Mouse (Mus musculus) heart, adult 2 months (tissue): ENCODE measurements at regions not wholly inside any gene's neighbourhood (a gene's known extent, or its start where the extent isn't known, plus 50 kb on each side); places are given as distances from the start of the nearest gene placed in this dataset.
A peak's percentile ranks its signal among the peaks of the same experiment; 100 is the strongest.

ENCODE experiments used
- DNase-seq, 2 experiments: peaks; one replicate each; pipeline ENCODE4 v3.0.0; 2021
- H3K27ac ChIP-seq: fragments of 200-600 bp; 2 replicates; pipeline ENCODE4 v1.8.1; 2022
- H3K27me3 ChIP-seq: fragments of 200-500 bp; 2 replicates; pipeline ENCODE4 v1.6.1; 2012; ENCODE audit warnings: mild to moderate bottlenecking, low read length, inconsistent platforms, mixed read lengths; ENCODE audit not compliant: control insufficient read depth, insufficient read depth
- H3K36me3 ChIP-seq: fragments of 200-500 bp; 2 replicates; pipeline ENCODE4 v1.6.1; 2012; ENCODE audit warnings: low read length, inconsistent platforms; ENCODE audit not compliant: control insufficient read depth, insufficient read depth
- H3K4me1 ChIP-seq: fragments of 200-500 bp; 2 replicates; pipeline ENCODE4 v1.6.1; 2011; ENCODE audit warnings: low read length; ENCODE audit not compliant: control insufficient read depth, insufficient read depth
- H3K4me3 ChIP-seq: fragments of 200-600 bp; 2 replicates; pipeline ENCODE4 v1.8.1; 2022
- H3K79me2 ChIP-seq: fragments of 200-500 bp; replicated peaks from 2 replicates; pipeline ENCODE4 v1.6.1; 2012; ENCODE audit warnings: mild to moderate bottlenecking, inconsistent platforms, low read length, moderate library complexity, mixed read lengths; ENCODE audit not compliant: control insufficient read depth, insufficient read depth
- H3K9ac ChIP-seq: fragments of 200-500 bp; 2 replicates; pipeline ENCODE4 v1.6.1; 2012; ENCODE audit warnings: low read depth, mild to moderate bottlenecking, control low read depth, inconsistent platforms, low read length, mixed read lengths
- CTCF ChIP-seq: fragments of 200-600 bp; IDR thresholded peaks from 2 replicates; pipeline ENCODE4 v1.8.1; 2022; ENCODE audit warnings: antibody characterized with exemption, mild to moderate bottlenecking, moderate library complexity
- EP300 ChIP-seq: fragments of 200-500 bp; IDR thresholded peaks from 2 replicates; pipeline ENCODE4 v1.6.1; 2011; ENCODE audit warnings: low read depth, low read length, control low read depth; ENCODE audit not compliant: insufficient read depth
- POLR2A ChIP-seq: fragments of 200-500 bp; IDR thresholded peaks from 2 replicates; pipeline ENCODE4 v1.6.1; 2011; ENCODE audit warnings: mild to moderate bottlenecking, low read depth, low read length, control low read depth; ENCODE audit not compliant: insufficient read depth
- WGBS: fragments of 180-500 bp; shearing (Covaris S2); methylation state at CpG from one replicate; pipeline ENCODE4 v1.1.7; 2018; 5-methylcytosine and 5-hydroxymethylcytosine counted together
- intact Hi-C: fragments of 180-260 bp; cut with DNase I; formaldehyde crosslinking; loops from one replicate; pipeline ENCODE4 v1.15.1; 2025

- DNase-seq: no peak
These were observed 360.8 kb upstream of the Ubash3b start for GRCm38 (mm10) chr9:41522302-41522701.

GRCm38 (mm10) chr9:41517787-41518186 lies 356.3 kb upstream of the Ubash3b start:
- peaks cover 4% of the 10 kb centered on the region for H3K4me1 ChIP-seq
- TF ChIP-seq POLR2A (no peak), CTCF (no peak), EP300 (no peak)
- intact Hi-C loops: no loop called here
- H3K27me3 ChIP-seq: no peaks in the 10 kb centered on the region
- H3K79me2 ChIP-seq: no peaks in the 10 kb centered on the region
- H3K27ac ChIP-seq: no peak overlapping the region
- H3K9ac ChIP-seq: no peak overlapping the region
- WGBS: 89% methylated on average over 2 of the region's 2 CpGs
- peaks cover 2% of the 10 kb centered on the region; the same call in 1 of the 2 replicates for H3K36me3 ChIP-seq
- DNase-seq: no peak
- no peak overlapping the region for H3K4me3 ChIP-seq

More at GRCm38 (mm10) chr9:41522302-41522701, 360.8 kb upstream of the Ubash3b start:
- WGBS: 77% methylated on average over 1 of the region's 1 CpGs
- Histone ChIP-seq H3K36me3 (peaks cover 2% of the 10 kb centered on the region), H3K27ac (no peak overlapping the region), H3K27me3 (no peaks in the 10 kb centered on the region), H3K79me2 (no peaks in the 10 kb centered on the region), H3K4me1 (peaks cover 4% of the 10 kb centered on the region), H3K9ac (no peak overlapping the region), H3K4me3 (no peak overlapping the region)
- TF ChIP-seq EP300: no peak
- no peak for TF ChIP-seq POLR2A
- TF ChIP-seq CTCF: no peak
- intact Hi-C loops: no loop called here

GRCm38 (mm10) chr9:41517053-41517696 lies 355.7 kb upstream of the Ubash3b start:
- peaks cover 4% of the 10 kb centered on the region for H3K4me1 ChIP-seq
- intact Hi-C loops: no loop called here
- WGBS: 71% methylated on average over 2 of the region's 2 CpGs
- no peaks in the 10 kb centered on the region for H3K79me2 ChIP-seq
- peaks cover 2% of the 10 kb centered on the region; the same call in 1 of the 2 replicates for H3K36me3 ChIP-seq
- no peak overlapping the region for H3K4me3 ChIP-seq
- H3K27me3 ChIP-seq: no peaks in the 10 kb centered on the region
- no peak overlapping the region for H3K27ac ChIP-seq
- TF ChIP-seq POLR2A (no peak), EP300 (no peak), CTCF (no peak)
- DNase-seq: no peak
- H3K9ac ChIP-seq: no peak overlapping the region

- DNase-seq: peak; percentile 41 to 57
- peaks cover 4% of the 10 kb centered on the region for H3K4me1 ChIP-seq
- H3K9ac ChIP-seq: no peak overlapping the region
- TF ChIP-seq CTCF: no peak
- 0 out of 2 replicates have a peak, but pooled peaks have one; percentile 16 for TF ChIP-seq EP300
- no peak for TF ChIP-seq POLR2A
- intact Hi-C loops: no loop called here
- no peak overlapping the region for H3K27ac ChIP-seq
- H3K79me2 ChIP-seq: no peaks in the 10 kb centered on the region
- H3K27me3 ChIP-seq: no peaks in the 10 kb centered on the region
- no peak overlapping the region for H3K4me3 ChIP-seq
- H3K36me3 ChIP-seq: no peaks in the 10 kb centered on the region
These were observed 353.7 kb upstream of the Ubash3b start for GRCm38 (mm10) chr9:41515192-41515591.

GRCm38 (mm10) chr9:41513701-41514100 lies 352.2 kb upstream of the Ubash3b start:
- WGBS: 23% methylated on average over 1 of the region's 1 CpGs
- no peak overlapping the region for H3K4me3 ChIP-seq
- no peak overlapping the region for H3K9ac ChIP-seq
- DNase-seq: no peak
- no peak overlapping the region for H3K27ac ChIP-seq
- intact Hi-C loops: no loop called here
- H3K27me3 ChIP-seq: no peaks in the 10 kb centered on the region
- peaks cover 4% of the 10 kb centered on the region for H3K4me1 ChIP-seq
- no peaks in the 10 kb centered on the region for H3K36me3 ChIP-seq
- TF ChIP-seq EP300: no peak
- no peak for TF ChIP-seq CTCF
- TF ChIP-seq POLR2A: no peak
- no peaks in the 10 kb centered on the region for H3K79me2 ChIP-seq

- H3K36me3 ChIP-seq: no peaks in the 10 kb centered on the region
- no peak overlapping the region for H3K4me3 ChIP-seq
- H3K4me1 ChIP-seq: peaks cover 2% of the 10 kb centered on the region; the same call in 1 of the 2 replicates
- TF ChIP-seq EP300: no peak
- TF ChIP-seq POLR2A: no peak
- TF ChIP-seq CTCF: no peak
- intact Hi-C loops: no loop called here
- 74% methylated on average over 2 of the region's 2 CpGs for WGBS
- no peaks in the 10 kb centered on the region for H3K27me3 ChIP-seq
- no peak for DNase-seq
- H3K9ac ChIP-seq: no peak overlapping the region
- H3K27ac ChIP-seq: no peak overlapping the region
- no peaks in the 10 kb centered on the region for H3K79me2 ChIP-seq
These were observed 348.1 kb upstream of the Ubash3b start for GRCm38 (mm10) chr9:41509597-41509996.
